Mouse (Mus musculus) macrophage (primary cell): Measurements from ENCODE around the gene Dhx57. TPM values are rescaled to one million over a fixed set of nuclear protein-coding genes. Genes with fewer than 3 reads are reported as not detected.

Source experiments
- H3K27ac ChIP-seq: fragments of 350-480 bp; formaldehyde crosslinking; 2 replicates; pipeline ENCODE4 v1.9.0; 2021
- H3K36me3 ChIP-seq: fragments of 350-480 bp; formaldehyde crosslinking; 2 replicates; pipeline ENCODE4 v1.9.0; 2021; ENCODE audit errors: inconsistent target
- H3K4me3 ChIP-seq: fragments of 350-480 bp; formaldehyde crosslinking; 2 replicates; pipeline ENCODE4 v1.9.0; 2021; ENCODE audit errors: inconsistent target
- H3K79me2 ChIP-seq: fragments of 350-480 bp; formaldehyde crosslinking; 2 replicates; pipeline ENCODE4 v1.9.0; 2021; ENCODE audit errors: inconsistent target
- WGBS: methylation state at CpG from one replicate; pipeline ENCODE4 v1.1.7; 2026; ENCODE audit warnings: inconsistent platforms; ENCODE audit not compliant: missing documents; 5-methylcytosine and 5-hydroxymethylcytosine counted together
- polyA plus RNA-seq: library from polyadenylated mRNA; stranded (reverse); fragments of 250-400 nt; gene quantifications from 3 replicates; pipeline ENCODE4 v1.2.4, GENCODE M21; 2018; ENCODE audit warnings: inconsistent platforms
- total RNA-seq, 78 experiments: library from RNA; depleted of rRNA; stranded (reverse); fragments of 250-400 nt; gene quantifications; 1 replicate in 9 of 78; 2 replicates in 24 of 78; 3 replicates in 43 of 78; 4 replicates in 2 of 78; pipeline ENCODE4 v1.2.4; 2018; ENCODE audit warnings: inconsistent platforms in 56 of 78

The Dhx57 gene
- total RNA-seq (2018; cell fraction: chromatin; rRNA removed): 10 to 100 TPM; 25.5 to 97.1 (median 69.1) TPM
- total RNA-seq (2018; cell fraction: cytosol; rRNA removed): 10 to 100 TPM in 16 of 26 experiments, 1 to 10 TPM in 10; 6.1 to 13.5 (median 10.8) TPM
- 10 to 100 TPM; 17.1 to 54.3 (median 34.5) TPM for total RNA-seq (2018; cell fraction: nucleus; rRNA removed)
- 7.6 to 13.4 TPM (median 13.2 TPM) in 3 replicates for polyA plus RNA-seq

DNA sequence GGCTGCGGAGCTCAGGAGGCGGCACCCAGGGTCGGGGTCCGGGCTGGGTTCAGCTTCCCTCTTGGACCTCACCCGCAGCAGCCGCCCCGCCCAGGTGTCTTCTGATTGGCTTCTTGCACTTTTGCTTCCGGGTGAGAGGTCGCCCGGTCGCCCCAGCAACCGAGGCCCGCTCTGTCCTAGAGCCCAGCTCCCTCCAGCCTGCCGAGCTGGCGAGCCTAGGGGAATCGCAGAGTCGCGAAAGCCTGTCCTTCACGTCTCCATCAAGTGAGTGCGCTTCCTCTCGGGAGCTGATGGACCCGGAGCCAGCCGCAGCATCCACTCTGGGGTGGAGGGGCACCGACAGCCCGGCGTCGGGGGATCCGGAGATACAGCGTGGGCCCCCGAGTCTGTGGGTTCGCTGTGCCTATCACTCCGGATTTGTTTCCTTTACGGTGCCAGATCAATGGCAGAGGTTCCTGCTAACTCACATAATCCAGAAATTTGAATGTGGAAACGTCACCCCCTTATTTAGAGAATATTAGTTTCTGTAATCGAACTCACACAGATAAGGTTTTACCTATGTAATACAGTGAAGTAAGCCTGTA is at the start of gene Dhx57, which contains the start of gene Morn2:
Dhx57 (minus strand) TSS at position 403 of the 584 bp plus-strand sequence.
Morn2 (plus strand) TSS at position 130 of the 584 bp plus-strand sequence.
- H3K4me3 ChIP-seq: peak within 1 kb of the TSS; percentile 93
- 1% methylated on average over 35 of the region's 35 CpGs for WGBS
- no peak within 1 kb of the TSS for H3K27ac ChIP-seq
- no peaks in the 10 kb centered on the region for H3K36me3 ChIP-seq
- H3K79me2 ChIP-seq: peaks cover 16% of the 10 kb centered on the region; the same call in 1 of the 2 replicates

- H3K36me3 ChIP-seq: no peaks in the 10 kb centered on the region
- no peak overlapping the region for H3K27ac ChIP-seq
- no peaks in the 10 kb centered on the region for H3K79me2 ChIP-seq
- 93% methylated on average over 2 of the region's 2 CpGs for WGBS
- H3K4me3 ChIP-seq: no peak overlapping the region
These were observed 42.1 kb upstream of the Dhx57 start for GRCm38 (mm10) chr17:80332386-80332785.

DNA sequence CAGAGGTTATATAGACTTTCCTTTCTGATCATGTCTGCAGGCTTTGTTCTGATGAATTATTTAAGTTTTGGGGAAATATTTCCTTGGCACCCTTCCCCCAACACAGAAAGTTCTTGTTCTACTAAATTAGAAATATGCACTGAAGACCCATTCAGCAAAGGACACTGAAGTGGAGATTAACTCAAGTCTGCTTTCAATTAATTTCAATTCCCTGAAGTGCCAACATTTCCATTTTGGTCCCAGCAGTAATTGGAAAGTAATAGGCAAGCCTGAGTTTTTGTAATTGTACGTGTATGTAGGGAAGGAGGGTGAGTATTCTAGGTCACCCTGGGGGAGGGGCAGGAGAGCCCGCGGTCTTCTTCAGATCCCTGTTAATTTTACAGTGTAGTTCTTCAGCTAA is 36.2 kb upstream of the Dhx57 start:
- H3K27ac ChIP-seq: no peak overlapping the region
- no peaks in the 10 kb centered on the region for H3K36me3 ChIP-seq
- no peaks in the 10 kb centered on the region for H3K79me2 ChIP-seq
- no peak overlapping the region for H3K4me3 ChIP-seq
- WGBS: 91% methylated on average over 3 of the region's 3 CpGs

GRCm38 (mm10) chr17:80325456-80325855 is 35.2 kb upstream of the Dhx57 start:
- Histone ChIP-seq H3K4me3 (no peak overlapping the region), H3K27ac (no peak overlapping the region), H3K79me2 (no peaks in the 10 kb centered on the region), H3K36me3 (no peaks in the 10 kb centered on the region)
- WGBS: 94% methylated on average over 5 of the region's 5 CpGs

- H3K36me3 ChIP-seq: no peaks in the 10 kb centered on the region
- 99% methylated on average over 7 of the region's 7 CpGs for WGBS
- H3K4me3 ChIP-seq: no peak overlapping the region
- no peak overlapping the region for H3K27ac ChIP-seq
- H3K79me2 ChIP-seq: no peaks in the 10 kb centered on the region
These were observed 34.2 kb upstream of the Dhx57 start for GRCm38 (mm10) chr17:80324521-80324920.

- H3K36me3 ChIP-seq: no peaks in the 10 kb centered on the region
- H3K4me3 ChIP-seq: no peak overlapping the region
- H3K27ac ChIP-seq: no peak overlapping the region
- no peaks in the 10 kb centered on the region for H3K79me2 ChIP-seq
- 30% methylated on average over 8 of the region's 8 CpGs for WGBS
These were observed 33.4 kb upstream of the Dhx57 start for GRCm38 (mm10) chr17:80323658-80324057.

DNA sequence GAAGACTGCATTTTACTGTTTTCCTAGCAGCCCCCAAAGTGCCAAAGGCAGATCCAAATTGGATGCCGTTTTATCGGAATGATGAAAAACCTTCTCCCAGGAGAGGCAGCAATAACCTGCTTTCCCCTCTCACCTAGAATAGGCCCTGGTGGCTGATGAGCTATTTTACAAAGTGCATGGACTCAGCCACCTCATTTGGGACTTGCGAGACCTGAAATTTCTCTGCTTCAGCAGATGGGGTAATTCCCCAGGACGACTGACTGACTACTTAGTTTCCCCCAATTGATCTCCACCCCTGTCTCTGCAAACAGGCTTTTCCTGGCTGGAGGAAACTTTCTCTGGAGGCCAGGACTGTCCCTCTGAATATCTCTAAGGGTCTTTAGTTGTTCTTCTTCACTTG is 32.7 kb upstream of the Dhx57 start:
- Histone ChIP-seq H3K27ac (no peak overlapping the region), H3K79me2 (no peaks in the 10 kb centered on the region), H3K4me3 (no peak overlapping the region), H3K36me3 (no peaks in the 10 kb centered on the region)
- 69% methylated on average over 4 of the region's 4 CpGs for WGBS

GRCm38 (mm10) chr17:80322228-80322627 is 32.0 kb upstream of the Dhx57 start:
- H3K36me3 ChIP-seq: no peaks in the 10 kb centered on the region
- 73% methylated on average over 6 of the region's 6 CpGs for WGBS
- no peak overlapping the region for H3K4me3 ChIP-seq

GRCm38 (mm10) chr17:80312405-80312804 is 22.1 kb upstream of the Dhx57 start:
- H3K27ac ChIP-seq: no peak overlapping the region
- no peaks in the 10 kb centered on the region for H3K36me3 ChIP-seq
- no peak overlapping the region for H3K4me3 ChIP-seq
- WGBS: 88% methylated on average over 4 of the region's 4 CpGs
- H3K79me2 ChIP-seq: no peaks in the 10 kb centered on the region

More at GRCm38 (mm10) chr17:80322228-80322627, 32.0 kb upstream of the Dhx57 start:
- Histone ChIP-seq H3K79me2 (no peaks in the 10 kb centered on the region), H3K27ac (no peak overlapping the region)

DNA sequence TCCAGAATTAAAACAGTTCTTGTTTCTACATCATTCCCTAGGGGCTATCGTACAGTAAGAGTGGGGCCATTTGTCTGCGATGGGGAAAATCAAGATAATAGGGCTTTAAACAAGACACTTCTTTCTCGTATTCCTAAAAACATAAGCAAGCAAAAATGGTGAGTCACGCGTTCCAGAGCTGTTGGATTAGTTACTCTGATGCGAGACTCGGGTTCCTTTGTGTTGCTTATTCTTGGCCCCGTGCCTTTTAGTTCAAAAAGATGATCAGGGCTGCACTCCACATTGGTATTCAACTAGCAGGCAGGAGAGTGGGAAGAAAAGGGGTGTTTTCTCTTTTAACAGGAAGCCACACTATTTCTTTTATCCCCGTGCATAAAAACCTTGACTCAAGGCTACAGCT is 21.5 kb upstream of the Dhx57 start:
- Histone ChIP-seq H3K4me3 (no peak overlapping the region), H3K79me2 (no peaks in the 10 kb centered on the region), H3K36me3 (no peaks in the 10 kb centered on the region), H3K27ac (no peak overlapping the region)
- 90% methylated on average over 9 of the region's 9 CpGs for WGBS

DNA sequence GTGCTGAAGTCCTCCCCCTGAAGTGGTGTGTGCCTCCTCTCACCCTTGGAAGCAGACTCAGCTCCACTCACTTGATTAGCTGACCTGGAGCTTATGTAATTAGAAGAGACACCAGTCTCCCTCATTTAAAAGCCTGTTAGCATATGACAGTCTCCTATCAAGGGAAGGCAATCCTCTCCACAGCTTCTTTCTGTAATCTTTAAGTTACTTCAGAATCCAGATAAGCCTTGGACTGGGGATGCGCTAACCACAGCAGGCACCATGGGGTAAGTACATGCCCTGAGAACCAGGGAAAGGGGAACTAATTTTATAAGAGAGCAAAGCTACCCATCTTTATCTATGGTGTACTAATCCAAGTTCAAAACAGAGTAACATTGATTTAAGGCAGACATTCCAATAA is 17.0 kb upstream of the Dhx57 start, which contains the start of gene Arhgef33:
Arhgef33 (plus strand) TSS at position 157 of the 400 bp plus-strand sequence.
- H3K27ac ChIP-seq: no peak within 1 kb of the TSS
- no peaks in the 10 kb centered on the region for H3K79me2 ChIP-seq
- WGBS: 100% methylated on average over 1 of the region's 1 CpGs
- no peaks in the 10 kb centered on the region for H3K36me3 ChIP-seq
- H3K4me3 ChIP-seq: no peak within 1 kb of the TSS

- H3K79me2 ChIP-seq: no peaks in the 10 kb centered on the region
- H3K27ac ChIP-seq: no peak overlapping the region
- H3K36me3 ChIP-seq: no peaks in the 10 kb centered on the region
- 94% methylated on average over 5 of the region's 5 CpGs for WGBS
- H3K4me3 ChIP-seq: no peak overlapping the region
These were observed 8.6 kb upstream of the Dhx57 start for GRCm38 (mm10) chr17:80298844-80299243.

GRCm38 (mm10) chr17:80295258-80295657 is 5.0 kb upstream of the Dhx57 start:
- no peaks in the 10 kb centered on the region for H3K79me2 ChIP-seq
- 61% methylated on average over 5 of the region's 5 CpGs for WGBS
- no peak overlapping the region for H3K4me3 ChIP-seq
- H3K27ac ChIP-seq: no peak overlapping the region
- H3K36me3 ChIP-seq: no peaks in the 10 kb centered on the region

DNA sequence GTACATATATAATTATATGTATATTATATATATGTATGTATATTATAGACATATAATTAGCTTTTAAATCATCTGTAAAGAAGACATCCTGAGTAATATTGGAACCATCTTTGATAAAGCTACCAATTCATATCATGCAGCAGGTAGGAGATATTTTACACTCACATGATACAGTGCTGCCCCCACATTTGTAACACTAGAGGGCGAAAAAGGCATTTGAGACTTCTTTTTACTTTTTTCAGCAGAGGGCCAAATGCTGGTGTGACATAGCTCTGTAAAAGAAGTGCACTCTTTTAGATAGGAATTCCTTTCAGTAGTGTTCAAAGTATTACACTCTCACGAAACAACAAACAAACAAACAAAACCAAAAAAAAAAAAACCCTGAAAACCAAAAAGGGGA is 872 bp upstream of the Dhx57 start:
- no peaks in the 10 kb centered on the region for H3K36me3 ChIP-seq
- peaks cover 16% of the 10 kb centered on the region; the same call in 1 of the 2 replicates for H3K79me2 ChIP-seq
- H3K27ac ChIP-seq: no peak overlapping the region
- WGBS: 33% methylated on average over 2 of the region's 2 CpGs
- no peak overlapping the region for H3K4me3 ChIP-seq

- Histone ChIP-seq H3K36me3 (no peaks in the 10 kb centered on the region), H3K27ac (no peak overlapping the region), H3K4me3 (peak overlapping the region; percentile 93), H3K79me2 (peaks cover 19% of the 10 kb centered on the region; the same call in 1 of the 2 replicates)
- 3% methylated on average over 29 of the region's 30 CpGs for WGBS
These were observed 799 bp downstream of the Dhx57 start for GRCm38 (mm10) chr17:80289280-80290073.
